Mouse (Mus musculus) heart, postnatal 25 days (tissue): ENCODE results near the gene Lypd8. TPM values are rescaled to one million over a fixed set of nuclear protein-coding genes. Genes with fewer than 3 reads are reported as not detected.
"Not testable (repeated sequence)": the region's sequence is repeated elsewhere in the genome, so short reads cannot be mapped to it uniquely, and the experiment has no call there.

Experiments used
- DNase-seq: peaks from one replicate; pipeline ENCODE4 v3.0.0; 2022; ENCODE audit warnings: low spot score
- intact Hi-C: fragments of 180-260 bp; cut with DNase I; formaldehyde crosslinking; loops from one replicate; pipeline ENCODE4 v1.15.1; 2025
- total RNA-seq, 2 experiments: library from RNA; stranded (reverse); gene quantifications; 2 replicates each; pipeline ENCODE4 v1.2.3; 2021

The Lypd8 gene
- under 1 TPM in 1 of 2 experiments, not detected in 1; 0.31 TPM for total RNA-seq

- intact Hi-C loops: no loop called here
These were observed at the start of gene Lypd8 for GRCm38 (mm10) chr11:58378763-58379278. Lypd8 (plus strand) TSS chr11:58379043.

GRCm38 (mm10) chr11:58329906-58330275, 49.0 kb upstream of the Lypd8 start:
- DNase-seq: no peak
- intact Hi-C loops: no loop called here

More at GRCm38 (mm10) chr11:58378763-58379278, at the start of gene Lypd8:
- DNase-seq: no peak

DNA sequence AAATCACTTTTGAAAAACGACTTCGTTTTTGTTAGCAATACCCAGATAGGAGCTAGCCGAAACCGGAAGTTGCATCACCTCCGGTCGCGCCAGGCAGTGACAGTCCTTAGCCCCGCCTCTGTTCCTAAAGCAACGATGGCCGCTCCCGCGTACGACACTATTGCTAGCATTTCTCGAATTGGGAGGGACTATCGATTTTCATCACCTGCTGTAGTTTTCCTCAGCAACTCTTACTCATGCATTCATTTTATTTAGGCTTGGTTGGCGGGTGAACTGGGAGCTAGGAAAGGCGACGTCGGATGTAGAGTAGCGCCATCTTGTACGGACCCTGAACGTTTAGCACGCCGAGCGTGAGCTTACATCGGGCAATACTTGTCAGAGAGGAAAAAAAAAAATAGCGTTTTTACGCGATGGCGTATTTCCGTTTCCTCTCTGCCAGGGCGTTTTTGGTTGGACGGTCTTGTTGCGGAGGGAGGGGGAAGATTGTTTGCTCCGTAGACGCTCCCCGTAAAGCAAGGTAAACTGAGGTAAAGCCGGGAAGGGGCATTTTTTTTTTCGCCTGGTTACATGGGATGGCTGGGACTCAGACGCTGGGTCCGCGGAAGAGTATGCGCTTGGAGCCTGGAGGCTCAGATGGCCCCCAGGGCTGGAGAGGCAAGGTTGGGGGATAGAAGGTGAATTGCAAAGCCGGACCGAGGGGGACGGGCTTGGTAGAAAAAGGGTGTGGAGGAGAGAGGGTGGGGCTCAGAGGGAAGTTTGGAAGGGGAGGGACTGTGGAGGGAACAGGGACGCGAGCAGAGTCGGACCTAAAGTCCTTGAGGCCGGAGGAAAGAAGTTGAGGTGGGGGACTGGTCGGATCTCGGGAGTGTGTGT, 48.3 kb upstream of the Lypd8 start, which contains the start of the genes Zfp672 and Sh3bp5l:
Gene Zfp672, minus strand, starts transcription at position 64 of the 873 bp plus-strand sequence.
Gene Sh3bp5l, plus strand, starts transcription at position 449 of the 873 bp plus-strand sequence.
- intact Hi-C loops: no loop called here
- peak; percentile 79 for DNase-seq

- no peak for DNase-seq
- intact Hi-C loops: no loop called here
These were observed 47.7 kb upstream of the Lypd8 start for GRCm38 (mm10) chr11:58331149-58331495.

DNA sequence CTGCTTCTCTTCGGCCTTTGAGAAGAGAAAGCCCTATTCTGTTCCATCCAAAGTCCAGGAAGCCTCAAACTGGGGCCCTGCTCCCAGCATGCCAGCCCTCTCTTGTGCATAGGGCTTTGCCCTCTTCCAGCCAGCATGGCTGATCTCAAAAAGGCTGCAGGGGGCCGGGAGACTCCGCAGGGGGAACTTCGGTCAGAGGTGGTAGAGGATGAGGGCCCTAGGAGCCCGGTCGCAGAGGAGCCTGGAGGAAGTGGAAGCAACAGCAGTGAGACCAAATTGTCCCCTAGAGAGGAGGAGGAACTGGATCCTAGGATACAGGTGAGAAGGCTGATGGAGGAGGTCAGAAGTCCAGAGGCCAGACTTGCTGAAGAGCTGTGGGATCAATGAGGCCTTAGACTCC, 47.3 kb upstream of the Lypd8 start:
- intact Hi-C loops: no loop called here
- no peak for DNase-seq

DNA sequence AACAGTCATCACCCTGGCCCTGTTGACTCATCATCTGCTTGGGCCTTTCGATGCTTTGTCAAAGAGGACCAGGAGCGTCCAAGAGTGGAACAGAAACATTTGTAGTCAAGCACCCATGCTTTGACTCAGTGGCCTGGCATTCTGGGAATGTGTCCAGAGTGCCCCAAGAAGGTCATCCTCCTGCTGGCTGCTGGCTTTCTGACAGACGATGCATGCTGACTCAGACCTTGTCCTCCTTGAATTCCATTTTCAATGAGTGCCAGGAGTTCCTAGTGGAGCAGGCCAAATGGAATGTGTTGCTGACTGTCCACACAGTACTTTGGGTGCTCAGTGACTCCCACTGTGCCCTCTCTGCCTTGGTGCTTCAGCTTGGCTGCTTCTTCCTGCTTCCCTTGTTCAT, 44.1 kb upstream of the Lypd8 start:
- intact Hi-C loops: no loop called here
- no peak for DNase-seq

DNA sequence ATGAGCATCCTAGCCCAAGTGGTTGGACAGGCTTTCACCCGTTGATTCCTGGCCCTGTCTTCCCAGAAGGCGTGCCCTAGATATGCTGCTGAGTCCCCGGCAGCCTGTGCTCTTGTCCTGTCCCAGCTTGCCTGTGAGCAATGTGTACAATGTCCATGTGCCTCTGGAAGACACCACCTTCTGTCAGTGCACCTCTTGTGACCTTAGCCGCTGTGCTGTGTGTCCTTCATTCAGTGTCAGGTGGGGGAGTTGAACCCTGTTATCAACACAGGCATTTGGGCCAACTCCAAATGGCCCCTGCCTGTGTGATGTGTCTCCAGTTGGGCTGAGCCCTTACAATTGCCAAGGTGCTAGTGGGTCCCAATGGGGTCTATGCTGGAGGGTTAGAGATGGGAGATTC, 32.1 kb upstream of the Lypd8 start:
- intact Hi-C loops: no loop called here
- no peak for DNase-seq

DNA sequence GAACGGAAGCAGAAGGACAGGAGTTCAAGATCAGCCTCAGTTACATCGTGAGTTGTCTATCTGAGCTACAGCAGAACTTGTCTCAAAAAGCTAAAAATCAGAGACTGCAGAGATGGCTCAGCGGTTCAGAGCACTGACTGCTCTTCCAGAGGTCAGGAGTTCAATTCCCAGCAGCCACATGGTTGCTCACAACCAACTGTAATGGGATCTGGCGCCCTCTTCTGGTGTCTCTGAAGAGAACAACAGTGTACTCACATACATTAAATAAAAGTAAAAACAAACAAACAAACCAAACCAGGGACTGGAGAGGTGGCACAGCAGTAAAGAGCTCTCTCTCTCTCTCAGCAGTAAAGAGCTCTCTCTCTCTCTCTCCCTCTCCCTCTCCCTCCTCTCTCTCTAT, 28.2 kb upstream of the Lypd8 start:
- intact Hi-C loops: no loop called here

GRCm38 (mm10) chr11:58351179-58351578, 27.7 kb upstream of the Lypd8 start:
- intact Hi-C loops: no loop called here
- no peak for DNase-seq

More for the DNA sequence above, 28.2 kb upstream of the Lypd8 start:
- DNase-seq: no peak

DNA sequence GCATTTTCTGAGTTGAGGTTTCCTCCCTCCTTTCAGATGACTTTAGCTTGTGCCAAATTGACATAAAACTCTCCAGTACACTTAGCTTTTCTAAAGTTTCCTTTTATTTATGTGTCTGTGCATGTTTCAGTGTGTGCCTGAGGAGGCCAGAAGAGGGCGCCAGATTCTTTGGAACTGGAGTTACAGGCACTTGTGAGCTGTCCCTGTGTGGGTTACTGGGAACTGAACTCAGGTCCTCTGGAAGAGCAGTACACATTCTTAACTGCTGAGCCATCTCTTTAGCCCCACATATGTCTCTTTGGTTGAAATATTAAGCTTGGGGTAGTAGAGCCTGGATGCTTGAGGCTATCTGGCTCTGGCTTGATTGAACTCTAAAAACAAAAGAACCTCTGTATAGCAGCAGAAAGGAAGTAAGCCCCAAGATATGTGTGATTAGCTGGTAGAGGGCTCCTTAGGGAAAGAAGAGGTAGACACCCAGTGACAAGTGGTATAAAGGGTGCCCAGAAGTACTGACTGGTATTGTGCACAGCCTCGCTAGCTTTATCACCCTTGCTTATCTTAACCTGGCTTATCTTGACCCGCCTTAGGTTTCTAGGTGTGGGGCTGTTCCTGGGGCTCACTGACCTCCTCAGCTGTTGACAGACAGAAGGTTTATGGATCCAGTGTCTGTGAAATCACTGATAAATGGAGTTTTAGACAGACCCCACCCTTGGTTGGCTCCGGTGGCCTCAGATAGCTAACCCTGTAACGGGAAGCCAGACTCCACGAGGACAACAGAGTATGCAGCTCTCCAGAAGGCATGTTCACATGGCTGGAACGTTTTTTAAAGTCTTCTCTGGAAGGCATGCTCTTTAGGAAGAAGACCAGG, 25.9 kb upstream of the Lypd8 start:
- intact Hi-C loops: no loop called here
- DNase-seq: no peak

- intact Hi-C loops: no loop called here
These were observed 25.1 kb upstream of the Lypd8 start for GRCm38 (mm10) chr11:58353709-58354108.

DNA sequence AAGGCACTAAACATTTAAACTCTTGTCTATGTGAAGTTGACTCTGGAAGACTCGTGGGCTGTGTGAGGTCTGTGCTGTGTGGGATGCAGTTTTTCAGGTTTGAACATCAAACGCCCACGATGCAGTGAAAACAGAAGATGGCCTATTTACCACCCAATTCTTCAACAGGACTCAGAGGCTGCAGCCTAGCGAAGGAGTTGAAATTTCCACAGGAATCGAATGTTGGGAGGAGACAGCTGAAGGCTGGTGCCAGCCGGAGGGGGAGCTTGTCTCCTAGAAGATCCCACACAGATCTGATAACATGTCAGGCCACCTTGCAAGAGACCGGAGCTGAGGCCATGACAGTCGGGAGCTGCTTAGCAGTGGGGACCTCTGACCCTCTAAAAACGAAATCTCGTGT, 24.4 kb upstream of the Lypd8 start:
- intact Hi-C loops: no loop called here
- no peak for DNase-seq

More at GRCm38 (mm10) chr11:58353709-58354108, 25.1 kb upstream of the Lypd8 start:
- no peak for DNase-seq

DNA sequence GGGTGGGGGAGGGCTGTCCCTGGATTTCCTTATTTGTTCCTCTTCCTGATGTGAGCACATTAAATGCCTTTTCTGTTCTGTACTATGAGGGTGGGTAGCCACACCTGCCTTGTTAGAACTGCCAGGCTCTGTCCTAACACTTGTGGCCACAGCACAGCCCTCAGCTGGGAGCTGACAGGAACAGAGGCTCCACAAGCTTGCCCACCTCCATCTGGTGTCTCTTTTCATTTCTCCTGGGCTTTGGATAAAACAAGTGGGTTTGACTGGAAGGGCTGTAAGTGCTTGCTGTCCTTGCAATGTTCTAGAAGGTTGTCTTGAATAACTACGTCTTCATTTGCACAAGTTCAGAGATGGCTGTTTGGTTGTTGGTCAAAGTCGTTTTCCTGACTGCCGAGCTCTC, 23.9 kb upstream of the Lypd8 start:
- intact Hi-C loops: no loop called here
- DNase-seq: no peak

GRCm38 (mm10) chr11:58357042-58357441, 21.8 kb upstream of the Lypd8 start:
- DNase-seq: no peak
- intact Hi-C loops: no loop called here

DNA sequence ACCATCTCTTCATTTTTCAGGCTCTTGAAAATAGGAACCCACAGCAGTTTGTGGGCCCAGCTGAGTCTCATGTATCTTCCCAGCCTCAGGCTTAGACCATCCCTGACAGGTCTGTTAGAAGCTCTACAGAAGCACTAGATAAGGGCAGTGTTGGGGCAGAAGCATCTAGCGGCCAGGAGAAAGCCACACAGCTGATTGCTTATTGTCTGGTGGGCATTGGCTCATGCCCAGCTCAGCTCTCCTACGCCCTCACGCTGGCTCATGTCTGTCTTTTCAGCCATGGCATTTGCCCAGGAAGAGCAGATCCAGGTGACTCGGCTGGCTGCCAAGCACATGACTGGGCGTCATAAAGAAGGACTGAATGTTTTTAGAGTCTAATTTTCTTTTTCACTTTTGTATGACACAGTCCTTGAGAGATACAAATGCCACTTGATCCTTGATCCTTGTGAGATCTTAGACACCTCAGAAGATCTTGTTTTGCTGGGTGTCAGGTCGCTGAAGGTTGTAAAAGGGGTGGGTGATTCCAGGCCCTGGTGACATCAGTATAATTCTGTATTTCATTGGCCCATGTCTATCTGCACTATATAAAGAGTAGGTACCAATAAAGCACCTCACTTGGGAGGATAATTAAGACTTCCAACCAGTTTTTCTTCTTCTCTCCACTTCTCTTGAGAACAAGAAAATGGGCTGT, 20.9 kb upstream of the Lypd8 start:
- no peak for DNase-seq

DNA sequence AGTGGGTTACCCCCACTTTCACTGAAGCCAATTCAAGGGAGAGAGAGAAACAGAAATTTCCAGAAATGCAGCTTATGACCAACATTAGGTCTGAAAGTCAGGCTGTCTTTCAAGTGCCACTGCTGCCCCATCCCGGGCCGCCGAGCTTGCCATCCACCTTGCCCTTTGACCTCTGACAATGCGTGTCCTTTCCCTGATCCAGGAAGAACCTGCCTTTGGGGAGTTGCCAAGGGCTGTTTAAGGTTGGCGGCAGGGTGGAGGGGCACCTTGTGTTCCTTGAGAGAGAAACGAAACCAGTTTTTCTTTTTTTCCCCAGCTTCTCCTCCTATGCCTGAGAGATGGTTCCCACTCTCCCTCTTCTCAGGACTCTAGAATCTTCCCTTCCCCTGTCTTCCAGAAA, 16.3 kb upstream of the Lypd8 start:
- DNase-seq, intact Hi-C loops: not testable (repeated sequence)

More for the DNA sequence above, 20.9 kb upstream of the Lypd8 start:
- intact Hi-C loops: no loop called here

DNA sequence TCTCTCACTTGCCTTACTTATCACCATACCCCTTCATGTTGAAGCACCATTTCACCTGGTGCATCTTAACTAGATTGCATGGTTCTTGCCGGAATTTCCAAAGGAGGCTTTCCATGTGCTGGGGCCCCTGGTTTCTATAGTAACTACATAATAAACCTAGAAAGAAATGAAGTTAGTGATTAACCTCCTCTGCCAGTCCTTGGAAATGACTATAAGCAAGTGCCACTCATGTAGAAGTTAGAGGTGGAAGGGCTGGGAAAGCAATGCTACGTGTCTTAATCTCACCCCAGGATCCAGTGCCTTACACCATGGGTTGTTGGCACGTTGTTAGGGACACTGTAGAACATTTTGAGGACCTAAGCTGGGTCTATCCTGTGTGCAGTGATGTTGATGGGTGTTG, 14.4 kb upstream of the Lypd8 start:
- intact Hi-C loops: no loop called here
- no peak for DNase-seq

GRCm38 (mm10) chr11:58366191-58366590, 12.7 kb upstream of the Lypd8 start:
- intact Hi-C loops, DNase-seq: not testable (repeated sequence)

- intact Hi-C loops: no loop called here
- DNase-seq: no peak
These were observed 1.6 kb upstream of the Lypd8 start for GRCm38 (mm10) chr11:58377273-58377672.

- intact Hi-C loops: no loop called here
- no peak for DNase-seq
These were observed 1.2 kb upstream of the Lypd8 start for GRCm38 (mm10) chr11:58377686-58378085.
